Mouse (Mus musculus): ENCODE results near the gene Etv6.

DNA sequence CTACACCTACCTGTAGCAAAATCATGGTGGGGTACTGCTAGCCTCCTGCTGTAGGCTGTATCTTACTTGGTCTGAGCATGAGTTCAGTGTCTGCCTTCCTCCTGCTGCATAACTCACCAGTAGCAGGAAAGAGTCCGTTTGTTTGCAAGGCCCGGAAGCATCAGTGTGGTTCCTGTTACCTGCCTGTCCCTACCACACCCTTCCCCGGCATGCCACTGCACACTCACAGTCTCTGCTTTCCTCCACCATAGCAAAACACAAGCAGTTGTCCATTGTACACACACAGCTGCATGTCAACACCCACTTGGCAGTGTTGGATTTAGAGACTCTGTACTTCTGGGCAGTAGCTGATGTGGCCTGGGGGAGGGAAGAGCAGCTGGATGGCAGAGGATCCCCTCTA is 220.9 kb downstream of the Etv6 start:
- TF ChIP-seq CTCF (IDR thresholded peaks at IDR 0.05; ENCODE audit: insufficient read depth, low read depth, low read length) (no peak), POLR2A (IDR thresholded peaks at IDR 0.05; ENCODE audit: insufficient read depth, low read depth, low read length) (no peak)
